Mouse (Mus musculus) forebrain, postnatal 0 days (tissue): Measurements from ENCODE around the gene Zfp971. TPM values are rescaled to one million over a fixed set of nuclear protein-coding genes. Genes with fewer than 3 reads are reported as not detected.
A peak's percentile ranks its signal among the peaks of the same experiment; 100 is the strongest.
"Not testable (repeated sequence)": the region's sequence is repeated elsewhere in the genome, so short reads cannot be mapped to it uniquely, and the experiment has no call there.

Experiments used
- ATAC-seq: fragments of 200-750 bp; cut with Nextera tagmentation; 2 replicates; pipeline ENCODE4 v1.8.0; 2017; ENCODE audit warnings: mild to moderate bottlenecking, moderate library complexity
- DNase-seq: peaks from one replicate; pipeline ENCODE4 v3.0.0-alpha.2; 2015
- H3K27ac ChIP-seq: fragments of 300-500 bp; sonication (generic); 2 replicates; pipeline ENCODE4 v1.5.1; 2014; ENCODE audit warnings: low read depth, mild to moderate bottlenecking, antibody characterized with exemption, low read length, moderate library complexity, mixed read lengths
- H3K27me3 ChIP-seq: fragments of 300-500 bp; sonication (generic); 2 replicates; pipeline ENCODE4 v1.6.1; 2014; ENCODE audit warnings: mild to moderate bottlenecking, low read length, mixed read lengths; ENCODE audit not compliant: insufficient read depth
- H3K36me3 ChIP-seq: fragments of 300-500 bp; sonication (generic); 2 replicates; pipeline ENCODE4 v1.6.1; 2014; ENCODE audit warnings: mild to moderate bottlenecking, moderate library complexity; ENCODE audit not compliant: insufficient read depth
- H3K4me1 ChIP-seq: fragments of 300-500 bp; sonication (generic); 2 replicates; pipeline ENCODE4 v1.6.1; 2014; ENCODE audit warnings: antibody characterized with exemption; ENCODE audit not compliant: insufficient read depth
- H3K4me2 ChIP-seq: fragments of 300-500 bp; sonication (generic); 2 replicates; pipeline ENCODE4 v1.6.1; 2014; ENCODE audit warnings: low read depth, mild to moderate bottlenecking, moderate library complexity
- H3K4me3 ChIP-seq: fragments of 300-500 bp; sonication (generic); 2 replicates; pipeline ENCODE4 v1.5.1; 2014; ENCODE audit warnings: low read depth, low read length, mixed read lengths
- H3K9ac ChIP-seq: fragments of 300-500 bp; sonication (generic); 2 replicates; pipeline ENCODE4 v1.6.1; 2014; ENCODE audit warnings: mild to moderate bottlenecking
- H3K9me3 ChIP-seq: fragments of 300-500 bp; sonication (generic); 2 replicates; pipeline ENCODE4 v1.6.1; 2016; ENCODE audit warnings: low read length
- CTCF ChIP-seq: sonication (generic); IDR thresholded peaks from 2 replicates; pipeline ENCODE4 v1.5.1; 2016; ENCODE audit warnings: antibody characterized with exemption, control low read depth, low read depth
- WGBS: fragments of 180-500 bp; shearing (Covaris S2); extraction: QIAGEN DNeasy Blood & Tissue Kit; methylation state at CpG from one replicate; pipeline ENCODE4 v1.1.7; 2014; 5-methylcytosine and 5-hydroxymethylcytosine counted together
- polyA plus RNA-seq: library from polyadenylated mRNA; unstranded; fragments of >200 nt; fragmentation: Nextera tagmentation; extraction: Ambion mirVana; gene quantifications from 2 replicates; pipeline ENCODE4 v1.2.1, GENCODE M21; 2015
- total RNA-seq: library from RNA; depleted of rRNA; stranded (reverse); fragments of >200 nt; gene quantifications from 2 replicates; pipeline ENCODE4 v1.2.3, GENCODE M21; 2014; rRNA removed

Zfp971 gene
- total RNA-seq (10.0 and 12.8 TPM in 2 replicates), polyA plus RNA-seq (9.4 and 10.8 TPM in 2 replicates)

GRCm38 (mm10) chr2:178023011-178023611, at the start of gene Zfp971:
Gene Zfp971 (plus strand): TSS chr2:178023284.
- peak within 1 kb of the TSS; percentile 47 for H3K9ac ChIP-seq
- not testable (repeated sequence) for H3K36me3 ChIP-seq
- 4% methylated on average over 13 of the region's 15 CpGs for WGBS

GRCm38 (mm10) chr2:177974814-177975213, 48.3 kb upstream of the Zfp971 start:
- not testable (repeated sequence) for H3K27ac ChIP-seq, DNase-seq, H3K9ac ChIP-seq, H3K27me3 ChIP-seq, ATAC-seq, H3K9me3 ChIP-seq, H3K4me1 ChIP-seq, H3K4me3 ChIP-seq, H3K36me3 ChIP-seq, H3K4me2 ChIP-seq
- WGBS, result 69% methylated on average over 7 of the region's 7 CpGs

More at GRCm38 (mm10) chr2:178023011-178023611, at the start of gene Zfp971:
- peak; percentile 23 for DNase-seq
- not testable (repeated sequence) for H3K27me3 ChIP-seq, ATAC-seq, H3K4me1 ChIP-seq, H3K9me3 ChIP-seq, H3K27ac ChIP-seq
- Histone ChIP-seq H3K4me3 (peak within 1 kb of the TSS; percentile 44), H3K4me2 (peak within 1 kb of the TSS; percentile 51)

- H3K27me3 ChIP-seq, H3K4me2 ChIP-seq, H3K4me3 ChIP-seq, H3K36me3 ChIP-seq, H3K4me1 ChIP-seq, H3K9me3 ChIP-seq, H3K9ac ChIP-seq, DNase-seq, ATAC-seq, H3K27ac ChIP-seq: not testable (repeated sequence)
- WGBS, result 85% methylated on average over 3 of the region's 3 CpGs
These were observed 3.6 kb upstream of the Zfp971 start for GRCm38 (mm10) chr2:178019486-178019885.

DNA sequence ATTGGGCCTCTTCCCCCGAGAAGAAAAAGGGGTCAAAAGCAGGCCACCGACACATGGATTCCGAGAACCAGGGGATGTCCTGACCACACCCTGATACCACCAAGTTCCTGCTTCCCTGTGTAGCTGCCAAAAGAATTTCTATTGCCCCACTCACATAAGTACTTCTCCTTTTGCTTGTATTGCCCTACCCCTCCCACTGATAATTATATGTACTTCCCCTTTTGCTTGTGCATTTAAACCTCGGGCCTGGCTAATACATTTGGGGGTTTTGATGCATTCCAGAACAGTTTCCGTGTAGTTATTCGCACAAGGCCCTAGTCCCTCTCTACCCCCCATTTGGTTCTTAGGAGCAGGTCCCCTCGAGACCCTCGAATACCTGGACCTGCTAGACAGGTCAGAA, 2.3 kb upstream of the Zfp971 start:
- not testable (repeated sequence) for H3K9me3 ChIP-seq, H3K27me3 ChIP-seq, H3K4me1 ChIP-seq, ATAC-seq, H3K27ac ChIP-seq, DNase-seq, H3K4me3 ChIP-seq, H3K9ac ChIP-seq, H3K4me2 ChIP-seq, H3K36me3 ChIP-seq
- 86% methylated on average over 8 of the region's 8 CpGs for WGBS

GRCm38 (mm10) chr2:178023861-178024260, 777 bp downstream of the Zfp971 start:
- 13% methylated on average over 2 of the region's 2 CpGs for WGBS
- H3K27ac ChIP-seq, H3K9me3 ChIP-seq, H3K27me3 ChIP-seq, DNase-seq, H3K36me3 ChIP-seq, ATAC-seq, H3K4me1 ChIP-seq: not testable (repeated sequence)
- peak overlapping the region; percentile 51 for H3K4me2 ChIP-seq
- peak overlapping the region; percentile 47 for H3K9ac ChIP-seq
- H3K4me3 ChIP-seq, result peak overlapping the region; percentile 44

GRCm38 (mm10) chr2:178027601-178028000, 4.5 kb downstream of the Zfp971 start:
- ATAC-seq, H3K4me3 ChIP-seq, H3K27ac ChIP-seq, H3K27me3 ChIP-seq, H3K9ac ChIP-seq, H3K4me1 ChIP-seq, H3K9me3 ChIP-seq, DNase-seq, H3K4me2 ChIP-seq, H3K36me3 ChIP-seq: not testable (repeated sequence)
- 96% methylated on average over 2 of the region's 3 CpGs for WGBS

DNA sequence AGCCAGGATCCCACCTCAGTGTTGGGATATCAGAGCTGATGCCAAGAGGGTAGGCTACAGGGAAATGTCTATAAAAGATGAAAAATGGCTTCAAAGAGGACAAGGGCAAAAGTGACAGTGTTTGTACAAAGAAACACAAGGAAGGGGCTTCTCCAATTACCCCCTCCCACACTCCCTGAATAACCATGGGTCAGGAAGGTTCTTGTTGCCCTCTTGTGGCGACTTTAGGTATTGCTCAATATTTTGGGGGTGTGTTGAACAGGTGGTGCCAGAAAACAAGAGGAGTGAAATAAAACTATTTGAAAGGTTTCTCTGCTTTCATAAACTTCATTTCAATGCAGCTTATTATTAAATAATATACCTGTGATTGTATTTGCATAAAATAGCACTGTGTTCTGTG, 35.1 kb downstream of the Zfp971 start:
- Histone ChIP-seq H3K36me3 (peaks cover 6% of the 10 kb centered on the region; the same call in 1 of the 2 replicates), H3K4me2 (no peak overlapping the region), H3K27me3 (no peaks in the 10 kb centered on the region), H3K9me3 (no peaks in the 10 kb centered on the region), H3K4me3 (no peak overlapping the region), H3K27ac (no peak overlapping the region), H3K4me1 (no peaks in the 10 kb centered on the region), H3K9ac (no peak overlapping the region)
- DNase-seq (peak; percentile 35), ATAC-seq (no peak)
- 4% methylated on average over 1 of the region's 1 CpGs for WGBS
- peak; percentile 67 for TF ChIP-seq CTCF

GRCm38 (mm10) chr2:178078166-178078717, 55.2 kb downstream of the Zfp971 start, which contains the start of gene Zfp931:
Gene Zfp931 (minus strand): TSS chr2:178078476.
- H3K4me3 ChIP-seq, result peak within 1 kb of the TSS; percentile 31
- not testable (repeated sequence) for H3K36me3 ChIP-seq, H3K4me1 ChIP-seq, ATAC-seq, H3K9me3 ChIP-seq, H3K27ac ChIP-seq, DNase-seq, H3K9ac ChIP-seq, H3K27me3 ChIP-seq
- 0% methylated on average over 2 of the region's 14 CpGs for WGBS
- peak within 1 kb of the TSS; percentile 47 for H3K4me2 ChIP-seq

Other genes with a start within 250 kb of the Zfp971 start
- gene Gm14325, start 182.9 kb upstream of the Zfp971 start, total RNA-seq, result 79.0 and 144 TPM in 2 replicates
- 35.7 and 39.2 TPM in 2 replicates for gene Gm14325, start 182.9 kb upstream of the Zfp971 start, polyA plus RNA-seq
- 2.2 and 3.0 TPM in 2 replicates for gene Gm14327, start 126.2 kb upstream of the Zfp971 start, total RNA-seq
- 3.8 and 4.9 TPM in 2 replicates for gene Gm14327, start 126.2 kb upstream of the Zfp971 start, polyA plus RNA-seq
- not detected in 2 replicates for gene Zfp972, start 97.7 kb upstream of the Zfp971 start, total RNA-seq
- 0.30 TPM in 1 of 2 replicates, not detected in the other for gene Zfp972, start 97.7 kb upstream of the Zfp971 start, polyA plus RNA-seq
- gene Gm14326, start 66.0 kb upstream of the Zfp971 start, total RNA-seq, result 16.8 and 20.2 TPM in 2 replicates
- gene Gm14326, start 66.0 kb upstream of the Zfp971 start, polyA plus RNA-seq, result 17.8 and 18.2 TPM in 2 replicates
- 12.6 and 16.0 TPM in 2 replicates for gene Zfp931, start 55.2 kb downstream of the Zfp971 start, total RNA-seq
- gene Zfp931, start 55.2 kb downstream of the Zfp971 start, polyA plus RNA-seq, result 10.9 and 13.1 TPM in 2 replicates
- gene Phactr3, start 95.7 kb downstream of the Zfp971 start, total RNA-seq, result 152 and 170 TPM in 2 replicates
- 97.8 and 98.2 TPM in 2 replicates for gene Phactr3, start 95.7 kb downstream of the Zfp971 start, polyA plus RNA-seq